Mouse (Mus musculus): ENCODE results near the gene Moap1. TPM values are rescaled to one million over a fixed set of nuclear protein-coding genes. Genes with fewer than 3 reads are reported as not detected.

Gene Moap1
- polyA plus RNA-seq, 1 experiment from 2014 or later: 4.7 TPM

Other genes starting within 250 kb of the Moap1 start
- gene Chga, start 188.7 kb downstream of the Moap1 start, polyA plus RNA-seq (2018): not detected in 3 replicates
- 10.4 to 13.5 TPM (median 12.1 TPM) in 3 replicates for gene Itpk1, start 38.7 kb downstream of the Moap1 start, polyA plus RNA-seq (2018)
- 11.4 to 13.5 TPM (median 12.9 TPM) in 3 replicates for gene Tmem251, start 101 bp upstream of the Moap1 start, polyA plus RNA-seq (2018)
- not detected in 3 replicates for gene Gm28051, start 14.1 kb upstream of the Moap1 start, polyA plus RNA-seq (2018)
- gene Gon7, start 14.1 kb upstream of the Moap1 start, polyA plus RNA-seq (2018): 5.2 to 11.5 TPM (median 9.4 TPM) in 3 replicates
- gene Ubr7, start 14.3 kb upstream of the Moap1 start, polyA plus RNA-seq (2018): 11.5 to 23.4 TPM (median 20.9 TPM) in 3 replicates
- 4.1 to 7.2 TPM (median 4.5 TPM) in 3 replicates for gene Gm20604, start 15.0 kb upstream of the Moap1 start, polyA plus RNA-seq (2018)
- 8.2 to 12.0 TPM (median 9.3 TPM) in 3 replicates for gene Btbd7, start 134.8 kb upstream of the Moap1 start, polyA plus RNA-seq (2018)
- gene Cox8c, start 155.7 kb upstream of the Moap1 start, polyA plus RNA-seq (2018): not detected in 3 replicates
- gene Unc79, start 205.2 kb upstream of the Moap1 start, polyA plus RNA-seq (2018): 0.01 TPM in 1 of 3 replicates, not detected in the others

Measured in macrophage (primary cell).